Mouse (Mus musculus) CD8-positive naive resting alpha-beta T cell, adult 2 months (primary cell): ENCODE data around the gene Ccl12.

Experiments
- DNase-seq, 2 experiments: peaks; one replicate each; pipeline ENCODE4 v3.0.0; 2022; ENCODE audit warnings: low read depth in 2 of 2, low spot score in 2 of 2

The Ccl12 gene

GRCm38 (mm10) chr11:82101529-82101928, at the start of gene Ccl12:
Gene Ccl12, plus strand, starts transcription at chr11:82101845.
- no peak for DNase-seq

DNA sequence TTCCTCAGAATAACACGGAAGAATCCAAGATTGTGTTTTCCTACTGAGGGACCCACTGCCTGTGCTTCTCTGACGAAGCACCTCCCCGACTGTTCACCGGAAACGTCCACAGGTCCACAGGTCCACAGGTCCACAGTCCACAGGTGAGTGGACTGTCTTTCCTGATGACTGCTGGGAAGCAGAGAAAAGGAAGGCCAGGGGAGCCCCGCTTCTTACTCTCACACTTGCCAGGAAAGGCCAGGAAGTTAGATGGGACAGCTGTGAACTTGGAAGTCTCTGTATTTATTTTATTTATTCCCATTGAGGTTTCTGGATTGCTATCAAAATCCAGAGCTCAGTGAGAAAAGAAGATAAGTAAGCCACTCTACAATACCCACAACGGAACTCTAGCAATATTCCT, 47.8 kb upstream of the Ccl12 start:
- no peak for DNase-seq

GRCm38 (mm10) chr11:82057646-82058045, 44.0 kb upstream of the Ccl12 start, which contains the start of gene Ccl11:
Gene Ccl11, plus strand, starts transcription at chr11:82057823.
- DNase-seq: no peak

DNA sequence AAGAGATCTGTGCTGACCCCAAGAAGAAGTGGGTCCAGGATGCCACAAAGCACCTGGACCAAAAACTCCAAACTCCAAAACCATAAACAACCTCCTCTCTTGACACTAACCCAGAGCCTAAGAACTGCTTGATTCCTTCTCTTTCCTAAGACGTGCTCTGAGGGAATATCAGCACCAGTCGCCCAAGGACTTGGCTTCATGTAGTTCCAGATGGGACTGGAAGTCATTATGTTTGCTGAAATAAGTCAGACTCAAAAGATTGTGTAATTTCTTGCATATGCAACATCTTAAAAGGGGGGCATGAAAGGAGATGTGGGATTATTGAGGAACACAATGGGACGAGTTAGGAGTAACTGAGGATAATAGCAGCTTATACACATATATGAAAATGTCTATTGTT, 39.4 kb upstream of the Ccl12 start:
- DNase-seq: no peak

DNA sequence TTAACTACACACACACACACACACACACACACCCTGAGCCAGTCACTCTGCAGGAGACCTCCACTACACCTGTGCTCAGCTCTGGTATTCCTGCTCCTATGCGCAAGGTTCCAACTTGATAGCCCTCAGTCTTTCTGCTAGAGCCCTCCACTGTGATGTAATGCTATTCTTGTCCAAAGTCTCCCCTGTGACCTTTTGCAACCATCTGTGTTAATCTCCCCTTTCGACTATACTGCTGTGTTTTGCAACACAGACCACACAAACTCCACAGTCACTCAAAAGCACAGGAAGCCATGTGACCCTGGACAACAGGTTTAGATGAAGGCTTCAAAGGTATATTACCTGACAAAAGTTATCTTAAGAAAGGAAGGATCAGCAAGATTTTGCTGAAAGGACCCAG, 38.2 kb upstream of the Ccl12 start:
- DNase-seq: no peak

- DNase-seq: no peak
These were observed 34.6 kb upstream of the Ccl12 start for GRCm38 (mm10) chr11:82066953-82067571.

- no peak for DNase-seq
These were observed 30.6 kb upstream of the Ccl12 start for GRCm38 (mm10) chr11:82071076-82071475.

- no peak for DNase-seq
These were observed 29.3 kb upstream of the Ccl12 start for GRCm38 (mm10) chr11:82072374-82072773.

DNA sequence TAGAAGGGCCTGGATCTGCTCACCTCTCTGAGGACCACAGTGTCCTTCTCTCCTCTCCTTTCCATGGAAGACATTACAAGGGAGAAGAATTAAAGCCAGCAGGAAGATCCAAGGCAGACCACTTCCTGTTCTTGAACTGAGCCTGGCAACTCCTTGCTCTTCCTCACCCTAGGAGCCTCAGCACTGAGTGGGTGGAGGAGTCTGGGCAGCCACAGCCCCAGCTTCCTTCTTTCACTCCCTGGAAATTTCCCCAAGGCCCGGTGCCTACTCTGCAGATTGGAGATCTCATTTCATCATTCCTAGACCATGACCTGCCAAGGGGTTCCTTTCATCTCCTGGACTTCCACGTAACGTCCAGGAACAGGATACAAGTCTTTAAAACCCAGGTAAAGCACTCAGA, 28.7 kb upstream of the Ccl12 start:
- no peak for DNase-seq

GRCm38 (mm10) chr11:82073686-82074085, 28.0 kb upstream of the Ccl12 start:
- no peak for DNase-seq

DNA sequence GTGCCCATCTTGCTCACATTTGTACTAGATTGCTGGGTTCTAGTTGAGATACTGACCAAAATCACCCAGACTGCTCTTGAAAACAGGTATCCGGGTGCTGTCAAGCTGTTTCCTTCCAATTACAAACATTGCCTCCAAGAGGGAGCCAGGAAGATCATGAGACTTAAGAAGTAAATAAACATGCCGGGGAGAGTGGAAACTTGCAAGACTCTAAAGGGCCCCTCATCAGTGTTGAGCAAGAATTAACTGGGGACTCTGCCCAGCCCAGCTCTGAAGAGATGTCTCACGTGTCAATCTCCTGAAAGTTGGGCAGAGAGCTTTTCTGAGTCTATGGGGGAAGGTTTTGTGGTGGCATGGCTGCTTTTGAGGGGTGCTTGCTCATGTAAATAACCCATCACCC, 24.6 kb upstream of the Ccl12 start:
- no peak for DNase-seq

DNA sequence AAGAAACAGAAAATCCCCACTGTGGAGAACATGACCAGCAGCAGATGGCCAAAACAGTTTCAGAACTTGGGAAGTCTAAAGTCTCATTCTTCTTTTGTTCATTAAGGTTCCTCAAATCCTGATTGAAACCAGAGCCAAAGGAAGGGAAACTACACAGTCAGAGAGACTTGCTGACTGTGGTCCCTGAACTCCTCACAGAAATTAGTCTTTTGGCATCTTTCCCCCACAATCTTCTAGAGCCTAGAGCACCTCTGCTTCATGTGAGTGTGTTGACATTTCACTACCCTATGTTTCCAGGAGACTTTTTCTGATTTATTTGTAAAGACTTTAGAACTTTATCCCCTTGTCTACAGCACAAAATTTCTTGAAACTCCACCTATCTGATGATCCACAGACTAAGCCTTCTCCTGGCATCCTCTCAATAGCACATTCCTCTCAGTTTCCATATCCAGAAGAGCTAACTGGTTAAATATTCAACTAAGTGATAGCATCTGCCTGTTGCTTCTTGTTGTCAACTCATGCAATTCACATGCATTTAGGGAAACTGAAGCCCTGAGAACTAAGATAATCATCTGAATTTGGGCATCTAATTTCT, 23.4 kb upstream of the Ccl12 start:
- no peak for DNase-seq

DNA sequence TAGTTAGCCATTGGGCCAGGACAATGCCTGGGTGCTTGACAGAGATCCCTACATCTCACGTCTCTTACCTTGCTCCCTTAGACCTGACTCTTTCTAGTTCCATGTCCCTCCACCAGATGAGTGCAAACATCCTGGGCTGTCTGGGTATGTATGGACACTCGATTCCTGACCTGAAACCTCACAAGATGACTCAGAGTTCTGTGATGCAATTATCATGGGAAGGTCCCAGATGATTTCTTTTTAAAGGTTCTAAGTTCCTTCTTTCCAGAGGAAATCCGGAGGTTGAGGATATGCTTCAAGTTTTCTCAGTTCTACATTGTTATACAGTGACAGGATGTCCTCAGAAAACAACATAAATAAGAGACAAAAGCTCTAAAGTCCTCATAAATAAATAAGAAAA, 20.8 kb upstream of the Ccl12 start:
- no peak for DNase-seq

- DNase-seq: no peak
These were observed 17.3 kb upstream of the Ccl12 start for GRCm38 (mm10) chr11:82084360-82084759.

DNA sequence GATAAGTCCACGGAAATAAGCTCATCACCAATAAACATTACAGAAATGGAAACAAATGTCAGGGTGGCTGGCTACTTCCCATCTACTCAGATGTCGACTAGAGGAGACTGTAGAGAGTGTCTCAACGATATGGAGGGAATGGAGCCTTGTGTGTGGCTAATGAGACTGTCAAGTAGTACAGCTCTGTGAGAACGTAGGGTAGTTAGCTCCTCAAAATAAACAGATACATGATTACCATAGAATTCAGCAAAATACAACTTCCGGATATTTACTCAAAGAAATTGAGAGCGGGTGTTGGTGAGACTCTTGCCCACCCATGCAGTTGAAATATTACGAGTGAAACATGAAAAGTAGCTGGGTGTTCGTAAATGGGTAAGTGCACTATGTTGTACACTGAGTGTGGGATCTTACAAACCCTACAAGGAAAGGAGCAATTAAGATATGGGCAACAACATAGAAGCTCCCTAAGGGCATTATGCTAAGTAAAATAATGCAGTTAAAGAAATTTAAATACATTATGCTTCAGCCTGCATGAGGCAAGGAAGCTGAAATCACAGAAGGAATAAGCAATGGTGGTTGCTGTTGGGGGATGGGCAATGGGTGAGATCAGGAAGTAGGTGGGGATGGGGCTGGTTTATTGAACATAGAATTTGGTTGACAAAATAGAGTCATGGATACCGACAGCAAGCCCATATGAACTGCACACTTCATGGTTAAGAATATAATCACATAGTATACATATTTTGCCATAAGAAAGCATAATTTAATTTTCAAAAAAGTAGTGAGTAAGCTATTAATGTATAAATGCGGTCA, 1.9 kb upstream of the Ccl12 start:
- DNase-seq: no peak

DNA sequence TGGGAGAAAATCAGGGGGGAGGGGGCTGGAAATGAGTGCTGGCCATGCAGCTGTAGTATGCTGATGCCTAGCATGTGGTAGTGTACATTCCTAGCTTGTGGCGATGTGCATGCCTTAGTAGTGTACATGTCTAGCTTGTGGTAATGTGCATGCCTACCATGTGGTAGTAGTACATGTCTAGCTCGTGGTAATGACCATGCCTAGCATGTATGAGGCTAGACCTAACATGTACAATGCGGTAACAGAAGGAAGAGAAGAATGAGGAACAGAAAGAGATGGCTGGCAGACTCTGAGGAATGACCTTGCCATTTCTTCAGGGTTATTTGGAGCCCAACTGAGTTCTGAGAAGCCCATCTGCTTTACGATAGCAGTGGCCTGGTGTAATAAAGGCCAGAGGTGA, 558 bp upstream of the Ccl12 start:
- no peak for DNase-seq

GRCm38 (mm10) chr11:82109611-82110010, 8.0 kb downstream of the Ccl12 start:
- no peak for DNase-seq

DNA sequence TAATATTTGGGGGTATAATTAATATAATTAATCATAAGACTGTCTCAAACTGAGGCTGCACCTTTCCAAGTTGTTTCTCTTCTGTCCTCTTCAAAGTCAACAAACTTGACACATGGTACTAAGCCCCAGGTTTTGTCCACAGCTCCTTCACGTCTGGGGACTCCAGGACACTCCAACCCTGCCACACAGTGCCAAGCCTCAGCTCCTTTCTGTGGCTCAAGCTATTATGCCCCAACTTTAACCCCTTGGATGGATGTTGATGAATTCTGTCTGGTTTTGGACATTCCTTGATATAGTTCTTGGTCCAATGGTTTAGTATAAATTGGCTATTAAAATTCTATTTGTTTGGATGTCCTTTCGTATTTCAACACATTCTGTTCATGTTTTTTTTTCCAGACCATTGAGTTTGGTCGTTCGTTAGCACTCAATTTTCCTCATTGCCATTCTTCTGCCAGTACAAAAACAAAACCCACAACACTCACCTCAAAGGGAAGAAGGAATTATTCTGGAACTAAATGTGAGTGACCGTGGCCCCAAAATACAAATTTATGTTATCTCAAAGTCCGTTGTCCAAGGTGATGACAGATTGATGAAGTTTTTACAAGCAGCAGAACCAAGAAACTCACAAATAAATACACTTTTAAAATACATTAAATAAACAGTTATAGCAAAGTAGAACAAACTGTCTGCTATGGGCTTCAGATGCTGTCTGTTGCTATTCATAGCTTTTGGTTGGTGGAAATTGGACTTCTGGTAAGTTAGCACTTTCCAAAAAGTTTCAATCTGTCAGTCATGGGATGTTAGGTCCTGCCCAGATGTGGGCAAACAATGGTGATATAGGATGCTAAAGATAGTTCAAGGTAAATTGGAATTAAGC, 9.0 kb downstream of the Ccl12 start:
- no peak for DNase-seq

GRCm38 (mm10) chr11:82114885-82115284, 13.2 kb downstream of the Ccl12 start, which contains the start of gene Ccl8:
Gene Ccl8, plus strand, starts transcription at chr11:82115185.
- no peak for DNase-seq

GRCm38 (mm10) chr11:82116041-82116440, 14.4 kb downstream of the Ccl12 start:
- DNase-seq: no peak

GRCm38 (mm10) chr11:82132977-82133376, 31.3 kb downstream of the Ccl12 start:
- DNase-seq: no peak
